Mouse (Mus musculus) forebrain, embryonic 11.5 days (tissue): Measurements from ENCODE around the gene Pank3. TPM values are rescaled to one million over a fixed set of nuclear protein-coding genes. Genes with fewer than 3 reads are reported as not detected.
A peak's percentile ranks its signal among the peaks of the same experiment; 100 is the strongest.

Experiments used
- ATAC-seq: fragments of 200-750 bp; cut with Nextera tagmentation; replicated peaks from 2 replicates; pipeline ENCODE4 v1.8.0; 2017; ENCODE audit warnings: moderate TSS enrichment; ENCODE audit not compliant: low FRiP score
- DNase-seq: peaks from one replicate; pipeline ENCODE4 v3.0.0-alpha.2; 2017; ENCODE audit warnings: low spot score
- H3K27ac ChIP-seq: fragments of 300-500 bp; sonication (generic); 2 replicates; pipeline ENCODE4 v1.5.1; 2014; ENCODE audit warnings: low read depth, low read length
- H3K27me3 ChIP-seq: fragments of 300-500 bp; sonication (generic); 2 replicates; pipeline ENCODE4 v1.6.1; 2014; ENCODE audit warnings: mild to moderate bottlenecking, low read length, mixed read lengths; ENCODE audit not compliant: control insufficient read depth, insufficient read depth
- H3K36me3 ChIP-seq: fragments of 300-500 bp; sonication (generic); 2 replicates; pipeline ENCODE4 v1.6.1; 2014; ENCODE audit warnings: mild to moderate bottlenecking, low read length, moderate library complexity, mixed read lengths; ENCODE audit not compliant: control insufficient read depth, insufficient read depth
- H3K4me1 ChIP-seq: fragments of 300-500 bp; sonication (generic); replicated peaks from 2 replicates; pipeline ENCODE4 v1.6.1; 2014; ENCODE audit warnings: low read length, mixed read lengths; ENCODE audit not compliant: control insufficient read depth, insufficient read depth
- H3K4me2 ChIP-seq: fragments of 300-500 bp; sonication (generic); 2 replicates; pipeline ENCODE4 v1.6.1; 2014; ENCODE audit warnings: low read depth, mild to moderate bottlenecking, low read length, moderate library complexity, mixed read lengths; ENCODE audit not compliant: severe bottlenecking
- H3K4me3 ChIP-seq: fragments of 300-500 bp; sonication (generic); 2 replicates; pipeline ENCODE4 v1.5.1; 2014; ENCODE audit warnings: low read depth, low read length
- H3K9ac ChIP-seq: fragments of 300-500 bp; sonication (generic); 2 replicates; pipeline ENCODE4 v1.6.1; 2014; ENCODE audit warnings: low read length
- H3K9me3 ChIP-seq: fragments of 300-500 bp; sonication (generic); 2 replicates; pipeline ENCODE4 v1.6.1; 2016; ENCODE audit warnings: low read length, mixed read lengths; ENCODE audit not compliant: control insufficient read depth
- WGBS: fragments of 180-500 bp; shearing (Covaris S2); extraction: QIAGEN DNeasy Blood & Tissue Kit; methylation state at CpG from one replicate; pipeline ENCODE4 v1.1.7; 2014; 5-methylcytosine and 5-hydroxymethylcytosine counted together
- polyA plus RNA-seq: library from polyadenylated mRNA; unstranded; fragments of >200 nt; fragmentation: Nextera tagmentation; extraction: Ambion mirVana; gene quantifications from 2 replicates; pipeline ENCODE4 v1.2.1, GENCODE M21; 2014

Pank3 gene
- 25.5 and 29.2 TPM in 2 replicates for polyA plus RNA-seq

DNA sequence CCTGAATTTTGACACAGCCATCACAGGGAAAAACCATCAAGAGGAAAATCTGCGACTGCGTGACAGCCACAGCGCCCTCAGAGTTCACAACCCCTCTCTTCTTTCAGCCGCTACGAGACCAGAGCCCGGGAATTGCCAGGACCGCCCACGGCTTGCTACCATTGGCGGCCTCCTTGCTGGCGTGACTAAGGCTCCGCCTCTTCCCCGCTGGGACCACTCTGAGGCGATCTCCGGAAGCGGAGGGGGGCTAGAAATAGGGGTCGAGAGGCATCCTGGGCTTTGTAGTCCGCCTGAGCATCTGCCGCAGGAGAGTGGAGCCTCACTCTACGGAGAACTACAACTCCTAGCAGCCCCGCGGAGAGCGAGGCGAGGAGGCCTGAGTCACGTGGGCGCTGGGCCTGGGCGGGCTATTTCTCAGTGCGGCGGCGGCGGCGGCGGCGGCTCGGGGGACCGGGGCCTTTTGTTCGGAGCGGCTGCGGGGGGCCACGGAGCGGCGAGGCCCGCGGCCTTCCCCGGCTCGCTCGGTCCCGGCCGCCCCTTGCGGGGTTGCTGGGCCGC lies at the start of gene Pank3:
Gene Pank3, plus strand, starts transcription at position 297 of the 558 bp plus-strand sequence.
- WGBS: 0% methylated on average over 50 of the region's 50 CpGs

DNA sequence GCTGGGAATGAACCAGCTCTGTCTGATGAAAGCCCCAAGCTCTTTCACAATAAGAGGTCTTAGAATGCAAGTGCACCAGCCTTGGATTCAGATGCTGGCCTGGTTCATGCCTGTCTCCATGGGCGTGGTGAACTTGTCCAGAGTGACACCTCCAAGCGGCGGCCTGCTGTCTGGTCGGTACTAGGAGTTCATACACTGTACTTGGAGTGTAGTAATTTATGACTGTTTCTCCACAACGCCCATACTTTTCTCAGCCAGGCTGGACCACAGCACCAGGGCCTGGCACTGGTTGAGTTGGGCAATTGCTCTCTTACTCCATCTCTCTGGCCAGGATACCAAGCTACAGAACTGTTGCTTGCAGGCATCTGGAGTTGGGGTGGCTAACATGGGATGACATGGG lies 45.4 kb upstream of the Pank3 start:
- Histone ChIP-seq H3K9ac (no peak overlapping the region), H3K4me3 (no peak overlapping the region), H3K4me2 (no peak overlapping the region), H3K27ac (no peak overlapping the region), H3K36me3 (no peaks in the 10 kb centered on the region), H3K27me3 (no peaks in the 10 kb centered on the region), H3K4me1 (no peaks in the 10 kb centered on the region), H3K9me3 (no peaks in the 10 kb centered on the region)
- 94% methylated on average over 5 of the region's 5 CpGs for WGBS
- ATAC-seq (no peak), DNase-seq (no peak)

More for the DNA sequence above, at the start of gene Pank3:
- Histone ChIP-seq H3K27me3 (no peaks in the 10 kb centered on the region), H3K36me3 (peaks cover 6% of the 10 kb centered on the region), H3K4me2 (peak within 1 kb of the TSS; percentile 88), H3K4me1 (peaks cover 4% of the 10 kb centered on the region; the same call in 1 of the 2 replicates), H3K4me3 (peak within 1 kb of the TSS; percentile 67), H3K27ac (peak within 1 kb of the TSS; percentile 89), H3K9ac (peak within 1 kb of the TSS; percentile 99), H3K9me3 (no peaks in the 10 kb centered on the region)
- peak; percentile 98 for DNase-seq
- ATAC-seq: peak; percentile 100

DNA sequence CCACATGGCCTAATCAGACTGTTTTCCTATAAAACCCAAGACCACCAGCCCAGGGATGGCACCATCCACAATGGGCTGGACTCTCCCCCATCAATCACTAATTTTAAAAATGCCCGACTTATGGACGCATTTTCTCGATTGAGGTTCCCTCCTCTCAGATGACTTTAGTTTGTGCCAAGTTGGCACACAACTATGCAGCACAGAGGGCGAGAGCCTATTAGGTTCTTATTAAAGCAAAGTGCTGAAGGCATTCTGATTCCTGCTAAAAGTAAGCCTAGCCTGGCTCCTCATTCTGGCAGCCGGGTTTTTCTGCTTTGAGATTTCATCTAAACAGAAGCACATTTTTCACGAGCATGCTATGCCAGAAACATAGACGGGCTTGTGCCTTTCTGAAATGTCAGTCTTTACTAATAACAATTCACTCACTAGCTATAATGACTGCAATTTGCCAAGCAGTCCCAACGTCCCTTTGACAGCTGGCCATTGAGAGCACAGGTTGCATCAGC lies 42.9 kb upstream of the Pank3 start:
- Histone ChIP-seq H3K27ac (no peak overlapping the region), H3K36me3 (no peaks in the 10 kb centered on the region), H3K27me3 (no peaks in the 10 kb centered on the region), H3K4me2 (no peak overlapping the region), H3K4me3 (no peak overlapping the region), H3K9ac (no peak overlapping the region), H3K9me3 (no peaks in the 10 kb centered on the region), H3K4me1 (no peaks in the 10 kb centered on the region)
- DNase-seq (no peak), ATAC-seq (no peak)
- WGBS: 72% methylated on average over 8 of the region's 8 CpGs

DNA sequence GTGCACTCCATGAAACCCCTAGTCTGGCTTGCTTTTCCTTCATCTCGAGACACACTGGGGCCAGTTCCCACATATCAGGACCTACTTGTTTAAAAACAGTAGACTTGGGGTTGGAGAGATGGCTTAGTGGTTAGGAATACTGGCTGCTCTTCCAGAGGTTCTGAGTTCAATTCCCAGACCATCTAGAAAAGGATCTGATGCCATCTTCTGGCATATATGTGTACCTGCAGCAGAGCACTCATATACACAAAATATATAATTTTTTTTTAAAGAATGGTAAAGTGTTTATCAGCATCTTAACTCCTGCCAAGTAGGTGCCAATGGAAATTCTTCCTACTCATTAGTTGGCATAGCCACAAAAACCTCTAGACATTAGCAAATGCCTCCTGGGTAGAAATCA lies 41.1 kb upstream of the Pank3 start:
- no peak overlapping the region for H3K4me3 ChIP-seq
- H3K9me3 ChIP-seq: no peaks in the 10 kb centered on the region
- H3K27ac ChIP-seq: no peak overlapping the region
- no peak overlapping the region for H3K4me2 ChIP-seq
- H3K9ac ChIP-seq: no peak overlapping the region
- DNase-seq (no peak), ATAC-seq (no peak)
- no peaks in the 10 kb centered on the region for H3K36me3 ChIP-seq
- no peaks in the 10 kb centered on the region for H3K4me1 ChIP-seq
- 97% methylated on average over 1 of the region's 1 CpGs for WGBS
- H3K27me3 ChIP-seq: no peaks in the 10 kb centered on the region

DNA sequence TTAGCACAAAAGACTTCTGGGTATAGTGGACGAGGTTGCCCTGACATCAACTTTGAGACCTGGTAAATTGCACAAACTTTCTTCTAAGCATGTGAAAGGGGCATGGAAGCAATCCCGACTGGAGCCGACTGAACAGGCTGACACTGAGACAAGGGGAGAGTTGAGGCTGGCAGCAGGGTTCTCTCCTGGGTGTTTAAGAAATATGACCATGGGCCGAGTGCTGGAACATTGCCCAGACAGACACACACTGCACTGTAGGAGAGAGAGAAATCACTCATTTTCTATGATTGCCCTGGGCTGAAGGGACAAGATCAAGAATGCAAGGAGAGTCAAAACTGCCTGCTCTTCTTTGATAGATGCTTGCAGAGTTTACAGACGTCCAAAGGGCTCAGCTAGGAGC lies 40.1 kb upstream of the Pank3 start:
- ATAC-seq: no peak
- H3K27ac ChIP-seq: no peak overlapping the region
- H3K9me3 ChIP-seq: no peaks in the 10 kb centered on the region
- no peak overlapping the region for H3K4me3 ChIP-seq
- H3K4me1 ChIP-seq: no peaks in the 10 kb centered on the region
- 64% methylated on average over 5 of the region's 5 CpGs for WGBS
- H3K9ac ChIP-seq: no peak overlapping the region
- H3K4me2 ChIP-seq: no peak overlapping the region
- no peak for DNase-seq
- no peaks in the 10 kb centered on the region for H3K36me3 ChIP-seq
- no peaks in the 10 kb centered on the region for H3K27me3 ChIP-seq

DNA sequence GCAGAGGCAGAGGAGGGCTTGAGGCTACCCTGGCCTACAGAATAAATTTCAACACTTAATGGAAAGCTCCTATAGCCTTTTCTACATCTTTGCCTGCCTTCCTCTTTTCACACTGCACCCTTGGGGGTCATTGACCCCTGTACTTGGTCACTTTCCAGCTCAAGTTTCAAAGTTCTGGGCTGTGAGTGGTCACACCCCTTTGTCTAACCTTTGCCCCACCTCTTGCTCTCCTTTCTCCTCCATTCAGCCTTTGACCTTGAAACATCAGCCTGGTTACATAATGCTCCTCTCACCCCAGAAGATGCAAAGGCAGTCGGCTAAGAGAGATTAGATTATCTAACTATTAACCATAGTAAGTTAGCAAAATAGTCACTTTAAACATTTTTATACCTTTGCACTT lies 36.9 kb upstream of the Pank3 start:
- no peak overlapping the region for H3K27ac ChIP-seq
- no peaks in the 10 kb centered on the region for H3K9me3 ChIP-seq
- no peaks in the 10 kb centered on the region for H3K27me3 ChIP-seq
- DNase-seq: no peak
- no peak overlapping the region for H3K4me2 ChIP-seq
- no peaks in the 10 kb centered on the region for H3K36me3 ChIP-seq
- 65% methylated on average over 1 of the region's 1 CpGs for WGBS
- no peak for ATAC-seq
- H3K4me1 ChIP-seq: no peaks in the 10 kb centered on the region
- H3K4me3 ChIP-seq: no peak overlapping the region
- H3K9ac ChIP-seq: no peak overlapping the region

DNA sequence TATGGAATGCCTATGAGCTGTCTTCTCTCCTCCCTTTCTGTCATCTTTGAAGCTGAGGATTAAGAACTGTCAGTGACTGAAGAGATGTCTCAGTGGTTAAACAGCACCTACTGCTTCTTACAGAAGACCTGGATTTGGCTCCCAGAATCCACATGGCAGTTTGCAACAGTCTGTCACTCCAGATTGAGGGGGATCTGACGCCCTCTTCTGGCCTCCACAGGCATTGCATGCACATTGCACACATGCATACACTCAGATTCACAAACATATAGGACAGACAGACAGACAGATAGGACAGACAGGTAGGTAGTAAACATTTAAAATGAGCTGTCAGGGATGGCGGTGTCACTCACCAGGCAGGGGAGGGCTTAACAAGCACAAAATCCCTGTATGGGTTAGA lies 32.5 kb upstream of the Pank3 start:
- Histone ChIP-seq H3K36me3 (no peaks in the 10 kb centered on the region), H3K27ac (no peak overlapping the region), H3K4me3 (no peak overlapping the region), H3K4me1 (no peaks in the 10 kb centered on the region), H3K4me2 (no peak overlapping the region), H3K9me3 (no peaks in the 10 kb centered on the region), H3K27me3 (no peaks in the 10 kb centered on the region), H3K9ac (no peak overlapping the region)
- no peak for ATAC-seq
- no peak for DNase-seq
- WGBS: 74% methylated on average over 2 of the region's 2 CpGs

DNA sequence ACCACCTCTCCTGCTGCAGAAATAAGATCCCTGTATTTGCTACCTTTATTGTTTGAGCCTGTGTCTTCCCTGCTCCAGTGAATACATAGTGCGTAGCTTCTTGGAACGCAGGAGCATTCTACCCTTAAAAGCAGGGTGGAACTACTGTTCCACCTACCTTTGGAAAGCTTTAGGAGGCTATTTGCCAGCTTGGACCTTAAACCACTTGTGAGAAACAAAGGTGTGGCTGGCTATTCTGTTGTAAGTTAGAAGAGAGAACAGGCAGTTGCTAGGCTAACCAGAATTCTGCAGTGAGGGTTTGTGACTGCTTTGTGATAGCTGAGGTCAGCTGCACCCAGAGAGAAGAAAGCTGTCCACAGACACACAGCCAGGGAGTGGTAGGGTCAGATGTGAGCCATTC lies 32.0 kb upstream of the Pank3 start:
- no peaks in the 10 kb centered on the region for H3K36me3 ChIP-seq
- WGBS: 98% methylated on average over 2 of the region's 2 CpGs

DNA sequence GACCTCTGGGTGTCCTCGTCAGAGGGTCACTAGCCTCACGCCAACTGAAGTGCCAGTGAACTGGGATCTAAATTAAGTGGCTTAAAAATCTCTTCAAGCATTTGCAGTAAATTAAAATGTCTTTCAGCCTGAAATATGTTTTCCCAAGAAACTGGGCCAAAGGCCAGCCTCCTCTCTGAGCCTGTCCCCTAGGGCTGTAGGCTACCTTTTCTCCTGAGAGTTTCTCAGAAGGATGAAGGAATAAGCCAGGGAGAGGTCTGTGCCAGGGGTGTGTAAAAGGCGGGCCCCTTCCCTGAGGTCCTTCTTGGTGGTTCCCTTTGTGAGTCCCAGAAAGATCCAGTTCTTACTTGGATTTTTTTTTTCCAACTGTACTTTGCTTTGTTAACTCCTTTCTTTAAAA lies 31.2 kb upstream of the Pank3 start:
- Histone ChIP-seq H3K9ac (no peak overlapping the region), H3K4me3 (no peak overlapping the region), H3K9me3 (no peaks in the 10 kb centered on the region; the same call in 1 of the 2 replicates), H3K36me3 (no peaks in the 10 kb centered on the region), H3K27ac (no peak overlapping the region), H3K27me3 (no peaks in the 10 kb centered on the region), H3K4me1 (no peaks in the 10 kb centered on the region), H3K4me2 (no peak overlapping the region)
- DNase-seq (no peak), ATAC-seq (no peak)
- WGBS: 81% methylated on average over 3 of the region's 3 CpGs

More for the DNA sequence above, 32.0 kb upstream of the Pank3 start:
- Histone ChIP-seq H3K27ac (no peak overlapping the region), H3K9me3 (no peaks in the 10 kb centered on the region), H3K4me3 (no peak overlapping the region), H3K9ac (no peak overlapping the region), H3K27me3 (no peaks in the 10 kb centered on the region), H3K4me2 (no peak overlapping the region), H3K4me1 (no peaks in the 10 kb centered on the region)
- ATAC-seq (no peak), DNase-seq (no peak)
